Mouse (Mus musculus) C2C12 (cell line): ENCODE results near the gene Ywhah. TPM values are rescaled to one million over a fixed set of nuclear protein-coding genes. Genes with fewer than 3 reads are reported as not detected.

Experiments
- H3K27me3 ChIP-seq: one replicate; pipeline ENCODE4 v1.6.1; 2011; ENCODE audit not compliant: control insufficient read depth, insufficient read depth, insufficient read length
- H3K36me3 ChIP-seq: one replicate; pipeline ENCODE4 v1.6.1; 2011; ENCODE audit not compliant: control insufficient read depth, insufficient read depth
- H3K4me3 ChIP-seq: one replicate; pipeline ENCODE4 v1.5.1; 2011; ENCODE audit warnings: mild to moderate bottlenecking, control low read depth; ENCODE audit not compliant: poor library complexity, insufficient read depth, severe bottlenecking
- H3K79me2 ChIP-seq: one replicate; pipeline ENCODE4 v1.6.1; 2011; ENCODE audit not compliant: control insufficient read depth, insufficient read depth
- H3K79me3 ChIP-seq: one replicate; pipeline ENCODE4 v1.6.1; 2011; ENCODE audit warnings: low read depth, control low read depth
- H3ac ChIP-seq: one replicate; pipeline ENCODE3; 2011; ENCODE audit warnings: low read depth; ENCODE audit not compliant: control insufficient read depth, insufficient read length
- CEBPB ChIP-seq: IDR thresholded peaks from one replicate; pipeline ENCODE4 v1.6.1; 2011; ENCODE audit warnings: low read depth, mild to moderate bottlenecking, control low read depth, moderate library complexity
- CTCF ChIP-seq: IDR thresholded peaks from one replicate; pipeline ENCODE4 v1.5.1; 2011; ENCODE audit not compliant: control insufficient read depth, insufficient read depth, insufficient read length
- FOSL1 ChIP-seq: IDR thresholded peaks from one replicate; pipeline ENCODE4 v1.8.0; 2011; ENCODE audit warnings: mild to moderate bottlenecking, low read length; ENCODE audit not compliant: poor library complexity, insufficient read depth, severe bottlenecking
- MAX ChIP-seq: IDR thresholded peaks from one replicate; pipeline ENCODE4 v1.6.1; 2011; ENCODE audit warnings: mild to moderate bottlenecking, control low read depth
- MYOD1 ChIP-seq: IDR thresholded peaks from one replicate; pipeline ENCODE4 v1.6.1; 2011; ENCODE audit warnings: low read depth; ENCODE audit not compliant: control insufficient read depth, insufficient read length
- MYOG ChIP-seq: IDR thresholded peaks from one replicate; pipeline ENCODE4 v1.6.1; 2011; ENCODE audit not compliant: control insufficient read depth, insufficient read length; ENCODE audit errors: extremely low read depth
- USF1 ChIP-seq: IDR thresholded peaks from one replicate; pipeline ENCODE4 v1.6.1; 2011; ENCODE audit warnings: low read depth, mild to moderate bottlenecking, control low read depth, moderate library complexity
- polyA plus RNA-seq: library from polyadenylated mRNA; unstranded; fragments of >200 nt; fragmentation: generic; extraction: Trizol; gene quantifications from one replicate; pipeline ENCODE4 v1.2.1, GENCODE M21; 2012; ENCODE audit warnings: missing spikeins

Ywhah gene
- polyA plus RNA-seq, 1 experiment: 213 TPM

- H3K27me3 ChIP-seq: no peaks in the 10 kb centered on the region
- no peaks in the 10 kb centered on the region for H3K79me2 ChIP-seq
- no peak overlapping the region for H3ac ChIP-seq
- no peak overlapping the region for H3K4me3 ChIP-seq
- H3K36me3 ChIP-seq: peaks cover 4% of the 10 kb centered on the region
- H3K79me3 ChIP-seq: no peaks in the 10 kb centered on the region
- no peak for TF ChIP-seq MAX
- TF ChIP-seq CTCF: no peak
- TF ChIP-seq MYOD1: no peak
- TF ChIP-seq CEBPB: no peak
- no peak for TF ChIP-seq MYOG
- TF ChIP-seq FOSL1: no peak
Measured at GRCm38 (mm10) chr5:32989959-32990640, 28.5 kb upstream of the Ywhah start.

GRCm38 (mm10) chr5:32991152-32991551 lies 27.5 kb upstream of the Ywhah start:
- H3K79me3 ChIP-seq: no peaks in the 10 kb centered on the region
- peaks cover 4% of the 10 kb centered on the region for H3K36me3 ChIP-seq
- peaks cover 3% of the 10 kb centered on the region for H3K27me3 ChIP-seq
- no peaks in the 10 kb centered on the region for H3K79me2 ChIP-seq
- H3K4me3 ChIP-seq: no peak overlapping the region
- no peak overlapping the region for H3ac ChIP-seq
- TF ChIP-seq MYOG: no peak
- TF ChIP-seq FOSL1: no peak
- TF ChIP-seq CEBPB: no peak
- TF ChIP-seq MYOD1: no peak
- no peak for TF ChIP-seq CTCF
- no peak for TF ChIP-seq USF1
- no peak for TF ChIP-seq MAX

- Histone ChIP-seq H3ac (no peak overlapping the region), H3K4me3 (no peak overlapping the region), H3K27me3 (peaks cover 9% of the 10 kb centered on the region), H3K79me2 (no peaks in the 10 kb centered on the region), H3K79me3 (no peaks in the 10 kb centered on the region), H3K36me3 (no peaks in the 10 kb centered on the region)
- TF ChIP-seq MYOG: no peak
- no peak for TF ChIP-seq CEBPB
- no peak for TF ChIP-seq FOSL1
- no peak for TF ChIP-seq CTCF
Measured at GRCm38 (mm10) chr5:32994471-32994870, 24.1 kb upstream of the Ywhah start.

GRCm38 (mm10) chr5:32995756-32996155 lies 22.9 kb upstream of the Ywhah start:
- no peak overlapping the region for H3K4me3 ChIP-seq
- H3K79me2 ChIP-seq: no peaks in the 10 kb centered on the region
- H3K27me3 ChIP-seq: peaks cover 9% of the 10 kb centered on the region
- no peak overlapping the region for H3ac ChIP-seq
- TF ChIP-seq MYOD1 (no peak), MYOG (no peak), CTCF (no peak), USF1 (no peak), MAX (no peak), FOSL1 (no peak), CEBPB (no peak)
- no peaks in the 10 kb centered on the region for H3K79me3 ChIP-seq
- H3K36me3 ChIP-seq: no peaks in the 10 kb centered on the region

- Histone ChIP-seq H3K36me3 (no peaks in the 10 kb centered on the region), H3K4me3 (no peak overlapping the region)
- TF ChIP-seq MYOD1 (no peak), USF1 (no peak), CTCF (no peak), MYOG (no peak), MAX (no peak), CEBPB (no peak), FOSL1 (no peak)
Measured at GRCm38 (mm10) chr5:32996560-32996959, 22.1 kb upstream of the Ywhah start.

GRCm38 (mm10) chr5:32997686-32998085 lies 20.9 kb upstream of the Ywhah start:
- Histone ChIP-seq H3K79me3 (no peaks in the 10 kb centered on the region), H3K27me3 (peaks cover 9% of the 10 kb centered on the region), H3K4me3 (no peak overlapping the region), H3ac (no peak overlapping the region), H3K79me2 (no peaks in the 10 kb centered on the region), H3K36me3 (no peaks in the 10 kb centered on the region)
- TF ChIP-seq MAX: no peak
- TF ChIP-seq CTCF: no peak
- TF ChIP-seq FOSL1: no peak
- TF ChIP-seq MYOD1: no peak
- no peak for TF ChIP-seq CEBPB
- no peak for TF ChIP-seq MYOG
- TF ChIP-seq USF1: no peak

More at GRCm38 (mm10) chr5:32996560-32996959, 22.1 kb upstream of the Ywhah start:
- Histone ChIP-seq H3ac (no peak overlapping the region), H3K79me3 (no peaks in the 10 kb centered on the region), H3K27me3 (peaks cover 9% of the 10 kb centered on the region), H3K79me2 (no peaks in the 10 kb centered on the region)
